Mouse (Mus musculus): ENCODE results near the gene Bcl7c. TPM values are rescaled to one million over a fixed set of nuclear protein-coding genes. Genes with fewer than 3 reads are reported as not detected.

Gene Bcl7c
- polyA plus RNA-seq, 1 experiment from 2014 or later, result 26.6 TPM

DNA sequence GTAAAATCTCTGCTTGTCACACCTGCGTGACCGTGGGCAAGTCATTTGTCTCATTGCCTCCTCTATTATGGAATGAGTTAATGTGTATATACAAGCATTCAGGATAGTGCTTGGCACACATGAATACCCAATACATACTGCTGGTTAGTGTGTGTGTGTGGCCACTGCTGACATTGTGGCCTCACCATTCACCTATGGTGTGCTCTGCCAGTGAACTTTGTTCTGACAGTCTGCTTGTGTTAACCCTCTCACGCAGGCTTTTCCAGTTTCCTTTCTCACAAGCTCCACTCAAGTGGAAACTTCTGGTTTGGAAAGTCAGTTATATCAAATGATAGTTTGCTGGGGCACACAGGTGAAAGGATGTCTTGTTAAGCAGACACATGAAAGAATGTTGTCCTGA, 2.3 kb upstream of the Bcl7c start:
- H3K27ac ChIP-seq (ENCODE audit: low read depth, low read length), result no peak overlapping the region
- peaks cover 2% of the 10 kb centered on the region; the same call in 1 of the 2 replicates for H3K36me3 ChIP-seq (ENCODE audit: control insufficient read depth, insufficient read depth)
- peaks cover 10% of the 10 kb centered on the region; the same call in 1 of the 2 replicates for H3K4me1 ChIP-seq (replicated peaks; ENCODE audit: control insufficient read depth, insufficient read depth, low read length)
- no peaks in the 10 kb centered on the region for H3K27me3 ChIP-seq (replicated peaks; ENCODE audit: control insufficient read depth, insufficient read depth, low read length)
- no peak for TF ChIP-seq CTCF (IDR thresholded peaks at IDR 0.05; ENCODE audit: low read depth)
- 68% methylated on average over 3 of the region's 3 CpGs for WGBS
- H3K9me3 ChIP-seq (ENCODE audit: control insufficient read depth), result no peaks in the 10 kb centered on the region
- no peak overlapping the region for H3K4me3 ChIP-seq (ENCODE audit: low read depth, low read length)
- H3K4me2 ChIP-seq (replicated peaks; ENCODE audit: low read depth), result no peak overlapping the region
- ATAC-seq, result no peak
- no peak overlapping the region for H3K9ac ChIP-seq (ENCODE audit: low read depth, low read length)

DNA sequence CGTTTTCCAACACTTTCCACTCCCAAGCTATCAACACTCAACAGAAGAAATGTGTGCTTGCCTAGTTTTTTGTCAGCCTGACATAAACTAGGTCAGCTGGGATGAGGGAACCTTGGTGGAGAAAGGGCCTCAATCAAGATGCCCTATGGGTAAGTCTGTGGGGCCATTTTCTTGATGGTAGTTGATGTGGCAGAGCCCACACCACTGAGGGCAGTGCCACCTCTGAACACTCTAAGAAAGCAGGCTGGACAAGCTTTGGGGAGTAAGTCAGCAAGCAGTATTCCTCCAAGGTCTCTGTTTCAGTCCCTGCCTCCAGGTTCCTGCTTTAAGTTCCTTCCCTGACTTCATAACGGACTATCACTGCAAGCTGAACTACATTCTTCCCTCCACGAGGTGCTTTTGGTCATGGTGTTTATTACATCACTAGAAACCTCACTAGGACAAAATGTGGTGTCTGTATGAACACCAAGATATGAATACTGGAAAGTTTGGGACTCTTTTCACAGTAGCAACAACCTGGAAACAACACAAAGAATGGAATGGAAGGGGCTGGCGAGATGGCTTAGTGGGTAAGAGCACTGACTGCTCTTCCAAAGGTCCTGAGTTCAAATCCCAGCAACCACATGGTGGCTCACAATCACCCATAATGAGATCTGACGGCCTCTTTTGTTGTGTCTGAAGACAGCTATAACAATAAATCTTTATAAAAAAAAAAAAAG, 687 bp upstream of the Bcl7c start:
- Histone ChIP-seq H3K4me1 (replicated peaks; ENCODE audit: control insufficient read depth, insufficient read depth, low read length) (peaks cover 10% of the 10 kb centered on the region; the same call in 1 of the 2 replicates), H3K36me3 (ENCODE audit: control insufficient read depth, insufficient read depth) (peaks cover 16% of the 10 kb centered on the region; the same call in 1 of the 2 replicates), H3K27me3 (replicated peaks; ENCODE audit: control insufficient read depth, insufficient read depth, low read length) (no peaks in the 10 kb centered on the region), H3K9me3 (ENCODE audit: control insufficient read depth) (no peaks in the 10 kb centered on the region), H3K4me3 (ENCODE audit: low read depth, low read length) (peak overlapping the region; percentile 80; the same call in 1 of the 2 replicates), H3K27ac (ENCODE audit: low read depth, low read length) (no peak overlapping the region), H3K9ac (ENCODE audit: low read depth, low read length) (no peak overlapping the region), H3K4me2 (replicated peaks; ENCODE audit: low read depth) (peak overlapping the region; percentile 86)
- 77% methylated on average over 5 of the region's 5 CpGs for WGBS
- no peak for TF ChIP-seq CTCF (IDR thresholded peaks at IDR 0.05; ENCODE audit: low read depth)
- ATAC-seq, result no peak

DNA sequence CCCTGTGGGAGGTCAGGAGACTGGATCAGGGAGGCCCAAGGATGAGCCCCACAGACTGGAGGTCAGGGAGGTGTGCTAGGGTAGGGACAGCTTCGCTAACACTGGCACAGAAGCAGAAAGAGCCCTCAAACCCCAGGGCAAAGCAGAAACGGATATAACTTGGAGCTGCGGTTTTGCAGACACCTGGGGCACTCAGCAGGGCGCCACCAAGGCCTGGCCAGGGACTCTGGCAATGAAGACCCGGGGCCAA, 851 bp downstream of the Bcl7c start:
- TF ChIP-seq CTCF (IDR thresholded peaks at IDR 0.05; ENCODE audit: low read depth), result no peak
- 0 out of 2 replicates have a peak overlapping the region, but pooled peaks have one; percentile 95 for H3K27ac ChIP-seq (ENCODE audit: low read depth, low read length)
- H3K4me3 ChIP-seq (ENCODE audit: low read depth, low read length), result peak overlapping the region; percentile 80
- H3K9me3 ChIP-seq (ENCODE audit: control insufficient read depth), result no peaks in the 10 kb centered on the region
- WGBS, result 1% methylated on average over 5 of the region's 5 CpGs
- H3K4me2 ChIP-seq (replicated peaks; ENCODE audit: low read depth), result peak overlapping the region; percentile 86
- H3K4me1 ChIP-seq (replicated peaks; ENCODE audit: control insufficient read depth, insufficient read depth, low read length), result peaks cover 7% of the 10 kb centered on the region; the same call in 1 of the 2 replicates
- no peaks in the 10 kb centered on the region for H3K27me3 ChIP-seq (replicated peaks; ENCODE audit: control insufficient read depth, insufficient read depth, low read length)
- no peak for ATAC-seq
- peak overlapping the region; percentile 77 for H3K9ac ChIP-seq (ENCODE audit: low read depth, low read length)
- H3K36me3 ChIP-seq (ENCODE audit: control insufficient read depth, insufficient read depth), result peaks cover 29% of the 10 kb centered on the region; the same call in 1 of the 2 replicates

DNA sequence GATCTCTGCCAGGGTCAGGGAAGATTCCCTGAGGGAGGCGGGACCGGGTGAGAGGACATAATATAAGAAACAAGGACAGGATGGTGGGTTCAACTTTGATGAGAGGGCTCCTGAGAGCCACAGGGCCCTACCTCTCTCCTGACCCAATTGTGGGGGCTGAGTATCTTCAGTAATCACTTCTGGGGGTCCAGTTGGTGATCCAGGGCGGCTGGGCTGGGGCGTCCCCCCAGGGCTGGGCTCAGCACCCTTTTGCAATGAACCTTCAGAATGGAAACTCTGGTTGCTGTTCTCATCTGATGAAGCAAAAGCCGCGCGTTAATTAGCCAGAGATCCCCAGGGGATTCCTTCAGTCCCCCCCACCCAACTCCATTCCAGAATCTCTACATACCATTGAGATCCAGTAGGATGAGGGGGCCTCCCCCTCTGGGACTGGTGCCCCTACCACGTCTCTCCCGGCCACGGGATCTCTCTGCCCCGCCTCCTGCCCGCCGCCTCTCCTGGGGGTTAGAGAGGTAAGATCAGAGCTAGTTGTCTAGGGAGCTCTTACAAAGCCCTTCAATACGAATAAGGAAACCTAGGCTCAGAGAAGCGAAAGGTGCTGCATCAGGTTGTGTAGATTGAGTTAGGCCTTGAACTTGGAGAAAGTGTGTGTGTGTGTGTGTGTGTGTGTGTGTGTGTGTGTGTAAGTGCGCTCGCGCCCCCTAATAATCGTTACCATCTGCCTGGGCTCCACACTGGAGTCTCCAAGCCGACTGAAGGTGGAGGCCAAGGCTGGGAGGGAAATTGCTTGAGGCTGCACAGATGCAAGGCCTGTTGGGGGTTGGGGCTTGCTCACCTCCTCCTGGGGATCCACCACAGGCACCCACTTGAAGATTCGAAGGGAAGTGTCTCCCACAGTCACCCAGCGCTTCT, 1.4 kb downstream of the Bcl7c start:
- no peaks in the 10 kb centered on the region for H3K27me3 ChIP-seq (replicated peaks; ENCODE audit: control insufficient read depth, insufficient read depth, low read length)
- peaks cover 33% of the 10 kb centered on the region; the same call in 1 of the 2 replicates for H3K36me3 ChIP-seq (ENCODE audit: control insufficient read depth, insufficient read depth)
- H3K27ac ChIP-seq (ENCODE audit: low read depth, low read length), result 0 out of 2 replicates have a peak overlapping the region, but pooled peaks have one; percentile 95
- H3K9me3 ChIP-seq (ENCODE audit: control insufficient read depth), result no peaks in the 10 kb centered on the region
- H3K4me1 ChIP-seq (replicated peaks; ENCODE audit: control insufficient read depth, insufficient read depth, low read length), result 0 out of 2 replicates have a peak, but pooled peaks cover 7% of the 10 kb centered on the region
- WGBS, result 41% methylated on average over 22 of the region's 22 CpGs
- H3K4me2 ChIP-seq (replicated peaks; ENCODE audit: low read depth), result peak overlapping the region; percentile 86
- no peak for ATAC-seq
- H3K4me3 ChIP-seq (ENCODE audit: low read depth, low read length), result peak overlapping the region; percentile 80
- no peak for TF ChIP-seq CTCF (IDR thresholded peaks at IDR 0.05; ENCODE audit: low read depth)
- H3K9ac ChIP-seq (ENCODE audit: low read depth, low read length), result peak overlapping the region; percentile 77; the same call in 1 of the 2 replicates

DNA sequence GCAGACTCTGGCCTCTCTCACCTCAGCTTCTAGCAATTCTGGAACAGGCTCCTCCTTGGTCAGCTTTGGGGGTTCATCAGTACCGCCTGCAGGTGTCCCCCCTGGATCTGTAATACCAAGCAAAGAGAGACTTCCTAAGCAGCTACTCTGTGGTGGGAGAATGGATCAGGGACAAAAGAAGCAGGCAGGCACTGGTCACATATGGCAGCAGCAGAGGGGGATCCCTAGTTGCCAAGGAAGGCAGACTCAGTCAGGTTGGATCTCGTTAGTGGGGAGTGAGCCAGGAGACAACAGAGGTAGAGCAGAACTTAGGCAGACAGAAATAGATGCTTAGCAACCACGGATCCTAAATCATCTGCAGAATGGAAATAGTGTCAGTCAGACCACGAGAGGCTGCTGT, 3.0 kb downstream of the Bcl7c start:
- Histone ChIP-seq H3K4me2 (replicated peaks; ENCODE audit: low read depth) (no peak overlapping the region), H3K27me3 (replicated peaks; ENCODE audit: control insufficient read depth, insufficient read depth, low read length) (no peaks in the 10 kb centered on the region), H3K27ac (ENCODE audit: low read depth, low read length) (no peak overlapping the region), H3K9ac (ENCODE audit: low read depth, low read length) (no peak overlapping the region), H3K9me3 (ENCODE audit: control insufficient read depth) (no peaks in the 10 kb centered on the region), H3K4me3 (ENCODE audit: low read depth, low read length) (no peak overlapping the region), H3K36me3 (ENCODE audit: control insufficient read depth, insufficient read depth) (peaks cover 34% of the 10 kb centered on the region; the same call in 1 of the 2 replicates), H3K4me1 (replicated peaks; ENCODE audit: control insufficient read depth, insufficient read depth, low read length) (0 out of 2 replicates have a peak, but pooled peaks cover under 1% of the 10 kb centered on the region)
- 87% methylated on average over 4 of the region's 4 CpGs for WGBS
- ATAC-seq, result no peak
- no peak for TF ChIP-seq CTCF (IDR thresholded peaks at IDR 0.05; ENCODE audit: low read depth)

DNA sequence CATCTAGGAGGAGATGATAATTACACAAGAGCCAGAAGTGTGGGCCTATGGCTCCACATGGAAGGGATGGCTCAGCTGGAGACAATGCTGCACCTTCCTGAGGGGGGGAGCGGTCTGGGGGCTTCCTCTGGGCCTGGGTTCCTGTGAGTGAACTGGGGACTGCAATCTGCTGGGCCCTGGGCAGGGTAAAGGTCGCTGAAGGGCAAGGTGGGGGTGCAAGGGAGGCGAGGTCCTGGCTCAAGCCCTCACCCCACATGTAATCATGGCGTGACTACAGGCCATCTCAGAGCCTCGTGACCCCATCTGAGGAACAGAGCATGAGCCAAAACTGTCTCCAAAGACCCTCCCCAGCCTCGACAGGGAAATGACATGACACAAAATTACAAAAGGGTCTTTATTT, 4.1 kb downstream of the Bcl7c start:
- 83% methylated on average over 6 of the region's 6 CpGs for WGBS
- Histone ChIP-seq H3K9ac (ENCODE audit: low read depth, low read length) (no peak overlapping the region), H3K9me3 (ENCODE audit: control insufficient read depth) (no peaks in the 10 kb centered on the region), H3K4me2 (replicated peaks; ENCODE audit: low read depth) (no peak overlapping the region), H3K27ac (ENCODE audit: low read depth, low read length) (no peak overlapping the region), H3K36me3 (ENCODE audit: control insufficient read depth, insufficient read depth) (peaks cover 34% of the 10 kb centered on the region; the same call in 1 of the 2 replicates), H3K27me3 (replicated peaks; ENCODE audit: control insufficient read depth, insufficient read depth, low read length) (no peaks in the 10 kb centered on the region), H3K4me1 (replicated peaks; ENCODE audit: control insufficient read depth, insufficient read depth, low read length) (no peaks in the 10 kb centered on the region), H3K4me3 (ENCODE audit: low read depth, low read length) (no peak overlapping the region)
- ATAC-seq, result no peak
- no peak for TF ChIP-seq CTCF (IDR thresholded peaks at IDR 0.05; ENCODE audit: low read depth)

Data from intestine, postnatal 0 days (tissue).